Mouse (Mus musculus) lung, postnatal 0 days (tissue): ENCODE measurements around the gene Spsb4.

Experiments used
- CTCF ChIP-seq: IDR thresholded peaks from 2 replicates; pipeline ENCODE4 v1.5.1; 2016; ENCODE audit warnings: antibody characterized with exemption, mild to moderate bottlenecking
- EP300 ChIP-seq: IDR thresholded peaks from 2 replicates; pipeline ENCODE4 v1.6.1; 2016; ENCODE audit warnings: antibody characterized with exemption, mild to moderate bottlenecking, control low read depth

DNA sequence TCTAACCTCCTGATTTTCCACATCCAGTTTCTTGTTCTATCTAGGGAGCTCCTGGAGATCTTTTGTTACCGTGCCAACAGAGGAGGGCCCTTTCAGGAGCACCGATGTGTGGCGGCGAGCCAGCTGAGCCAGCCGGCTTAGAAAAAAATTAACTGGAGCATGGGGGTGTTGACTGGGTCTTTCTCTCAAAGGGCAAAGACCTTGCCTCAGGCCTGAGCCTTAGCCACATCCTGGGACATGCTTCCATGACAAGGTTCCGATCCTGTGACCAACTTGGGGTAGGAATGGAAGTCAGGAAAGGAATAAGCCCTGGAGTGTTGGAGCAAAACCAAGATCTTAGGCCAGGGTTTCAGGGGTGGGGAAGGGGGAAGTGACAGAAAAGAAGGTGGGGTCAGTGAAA is 2.9 kb downstream of the Spsb4 start:
- TF ChIP-seq CTCF = no peak
- TF ChIP-seq EP300 = no peak
